Mouse (Mus musculus) embryonic facial prominence, embryonic 13.5 days (tissue): Measurements from ENCODE around the gene Nefh. TPM values are rescaled to one million over a fixed set of nuclear protein-coding genes. Genes with fewer than 3 reads are reported as not detected.

Experiments
- ATAC-seq: fragments of 200-750 bp; cut with Nextera tagmentation; 2 replicates; pipeline ENCODE4 v1.8.0; 2017; ENCODE audit warnings: low read depth; ENCODE audit not compliant: insufficient number of reproducible peaks, insufficient read depth, low FRiP score, low TSS enrichment
- H3K27ac ChIP-seq: fragments of 300-500 bp; sonication (generic); 2 replicates; pipeline ENCODE4 v1.5.1; 2015; ENCODE audit warnings: moderate library complexity, mild to moderate bottlenecking, inconsistent platforms
- H3K27me3 ChIP-seq: fragments of 300-500 bp; sonication (generic); 2 replicates; pipeline ENCODE4 v1.6.1; 2015; ENCODE audit warnings: mild to moderate bottlenecking, inconsistent platforms
- H3K36me3 ChIP-seq: fragments of 300-500 bp; sonication (generic); 2 replicates; pipeline ENCODE4 v1.6.1; 2015; ENCODE audit warnings: mild to moderate bottlenecking, inconsistent platforms
- H3K4me1 ChIP-seq: fragments of 300-500 bp; sonication (generic); 2 replicates; pipeline ENCODE4 v1.6.1; 2015; ENCODE audit warnings: inconsistent platforms
- H3K4me2 ChIP-seq: fragments of 300-500 bp; sonication (generic); 2 replicates; pipeline ENCODE4 v1.6.1; 2015; ENCODE audit warnings: moderate library complexity, mild to moderate bottlenecking, inconsistent platforms
- H3K4me3 ChIP-seq: fragments of 300-500 bp; sonication (generic); 2 replicates; pipeline ENCODE4 v1.5.1; 2015; ENCODE audit warnings: mild to moderate bottlenecking, inconsistent platforms
- H3K9ac ChIP-seq: fragments of 300-500 bp; sonication (generic); 2 replicates; pipeline ENCODE4 v1.6.1; 2015; ENCODE audit warnings: mild to moderate bottlenecking, inconsistent platforms
- H3K9me3 ChIP-seq: fragments of 300-500 bp; sonication (generic); 2 replicates; pipeline ENCODE4 v1.6.1; 2016; ENCODE audit warnings: inconsistent platforms
- WGBS: fragments of 180-500 bp; shearing (Covaris S2); methylation state at CpG from one replicate; pipeline ENCODE4 v1.1.7; 2015; ENCODE audit warnings: mixed read lengths; 5-methylcytosine and 5-hydroxymethylcytosine counted together
- polyA plus RNA-seq: library from polyadenylated mRNA; unstranded; fragments of >200 nt; fragmentation: Nextera tagmentation; extraction: Ambion mirVana; gene quantifications from 2 replicates; pipeline ENCODE4 v1.2.1, GENCODE M21; 2015

The Nefh gene
- polyA plus RNA-seq, 1 experiment from 2014 or later, result 0.14 TPM

GRCm38 (mm10) chr11:4949256-4950044 is 1.6 kb upstream of the Nefh start:
- Histone ChIP-seq H3K9ac (no peak overlapping the region), H3K4me3 (no peak overlapping the region), H3K4me2 (no peak overlapping the region), H3K36me3 (no peaks in the 10 kb centered on the region), H3K27ac (no peak overlapping the region), H3K27me3 (peaks cover 98% of the 10 kb centered on the region), H3K9me3 (no peaks in the 10 kb centered on the region), H3K4me1 (peaks cover 27% of the 10 kb centered on the region)
- 6% methylated on average over 23 of the region's 23 CpGs for WGBS
- ATAC-seq, result no peak

- no peak for ATAC-seq
- peaks cover 98% of the 10 kb centered on the region for H3K27me3 ChIP-seq
- H3K27ac ChIP-seq, result no peak overlapping the region
- no peak overlapping the region for H3K4me2 ChIP-seq
- H3K36me3 ChIP-seq, result no peaks in the 10 kb centered on the region
- WGBS, result 30% methylated on average over 8 of the region's 8 CpGs
- no peak overlapping the region for H3K4me3 ChIP-seq
- no peak overlapping the region for H3K9ac ChIP-seq
- no peaks in the 10 kb centered on the region for H3K9me3 ChIP-seq
- H3K4me1 ChIP-seq, result peaks cover 27% of the 10 kb centered on the region
Observed at GRCm38 (mm10) chr11:4948792-4949191, 928 bp upstream of the Nefh start.

GRCm38 (mm10) chr11:4946947-4947812 is 684 bp downstream of the Nefh start:
- under 1% methylated on average over 120 of the region's 120 CpGs for WGBS
- 0 out of 2 replicates have a peak, but pooled peaks have one; percentile 60 for ATAC-seq
- Histone ChIP-seq H3K4me1 (peaks cover 24% of the 10 kb centered on the region), H3K4me3 (peak overlapping the region; percentile 56), H3K36me3 (no peaks in the 10 kb centered on the region), H3K27me3 (peaks cover 85% of the 10 kb centered on the region), H3K27ac (no peak overlapping the region), H3K4me2 (peak overlapping the region; percentile 97), H3K9ac (no peak overlapping the region), H3K9me3 (no peaks in the 10 kb centered on the region)

GRCm38 (mm10) chr11:4946530-4946929 is 1.3 kb downstream of the Nefh start:
- H3K27me3 ChIP-seq, result peaks cover 79% of the 10 kb centered on the region
- 34% methylated on average over 13 of the region's 13 CpGs for WGBS
- H3K4me2 ChIP-seq, result peak overlapping the region; percentile 97
- H3K4me3 ChIP-seq, result peak overlapping the region; percentile 56
- H3K4me1 ChIP-seq, result peaks cover 24% of the 10 kb centered on the region
- H3K9me3 ChIP-seq, result no peaks in the 10 kb centered on the region
- H3K36me3 ChIP-seq, result no peaks in the 10 kb centered on the region
- ATAC-seq, result no peak
- no peak overlapping the region for H3K9ac ChIP-seq
- no peak overlapping the region for H3K27ac ChIP-seq

GRCm38 (mm10) chr11:4936243-4936642 is 11.6 kb downstream of the Nefh start:
- Histone ChIP-seq H3K9me3 (no peaks in the 10 kb centered on the region), H3K27ac (no peak overlapping the region), H3K4me2 (no peak overlapping the region), H3K4me3 (no peak overlapping the region), H3K4me1 (peaks cover 2% of the 10 kb centered on the region; the same call in 1 of the 2 replicates), H3K27me3 (no peaks in the 10 kb centered on the region), H3K9ac (no peak overlapping the region), H3K36me3 (0 out of 2 replicates have a peak, but pooled peaks cover 4% of the 10 kb centered on the region)
- WGBS, result 80% methylated on average over 5 of the region's 5 CpGs
- no peak for ATAC-seq

GRCm38 (mm10) chr11:4931009-4931601 is 16.8 kb downstream of the Nefh start:
- Histone ChIP-seq H3K9me3 (no peaks in the 10 kb centered on the region), H3K27me3 (no peaks in the 10 kb centered on the region), H3K36me3 (peaks cover 44% of the 10 kb centered on the region), H3K4me2 (no peak overlapping the region), H3K4me3 (no peak overlapping the region), H3K9ac (no peak overlapping the region), H3K27ac (peak overlapping the region; percentile 35; the same call in 1 of the 2 replicates), H3K4me1 (peaks cover 9% of the 10 kb centered on the region; the same call in 1 of the 2 replicates)
- no peak for ATAC-seq
- 69% methylated on average over 1 of the region's 1 CpGs for WGBS

GRCm38 (mm10) chr11:4927224-4927623 is 20.6 kb downstream of the Nefh start:
- no peak overlapping the region for H3K27ac ChIP-seq
- H3K4me2 ChIP-seq, result no peak overlapping the region
- 87% methylated on average over 3 of the region's 3 CpGs for WGBS
- no peaks in the 10 kb centered on the region for H3K9me3 ChIP-seq
- no peak for ATAC-seq
- H3K27me3 ChIP-seq, result no peaks in the 10 kb centered on the region
- H3K9ac ChIP-seq, result peak overlapping the region; percentile 4; the same call in 1 of the 2 replicates
- peaks cover 9% of the 10 kb centered on the region; the same call in 1 of the 2 replicates for H3K4me1 ChIP-seq
- no peak overlapping the region for H3K4me3 ChIP-seq
- H3K36me3 ChIP-seq, result peaks cover 77% of the 10 kb centered on the region

- ATAC-seq, result no peak
- Histone ChIP-seq H3K4me3 (no peak overlapping the region), H3K4me2 (no peak overlapping the region), H3K36me3 (peaks cover 98% of the 10 kb centered on the region), H3K27me3 (no peaks in the 10 kb centered on the region), H3K9ac (no peak overlapping the region), H3K4me1 (no peaks in the 10 kb centered on the region), H3K27ac (no peak overlapping the region), H3K9me3 (no peaks in the 10 kb centered on the region)
- 92% methylated on average over 7 of the region's 7 CpGs for WGBS
Observed at GRCm38 (mm10) chr11:4921751-4922150, 26.1 kb downstream of the Nefh start.

GRCm38 (mm10) chr11:4921281-4921680 is 26.6 kb downstream of the Nefh start:
- no peak overlapping the region for H3K27ac ChIP-seq

GRCm38 (mm10) chr11:4916068-4916467 is 31.8 kb downstream of the Nefh start:
- Histone ChIP-seq H3K4me1 (no peaks in the 10 kb centered on the region), H3K36me3 (peaks cover 95% of the 10 kb centered on the region), H3K9ac (no peak overlapping the region; the same call in 1 of the 2 replicates), H3K27me3 (no peaks in the 10 kb centered on the region), H3K4me3 (no peak overlapping the region), H3K27ac (no peak overlapping the region), H3K9me3 (no peaks in the 10 kb centered on the region), H3K4me2 (no peak overlapping the region)
- no peak for ATAC-seq
- WGBS, result 55% methylated on average over 1 of the region's 1 CpGs

More at GRCm38 (mm10) chr11:4921281-4921680, 26.6 kb downstream of the Nefh start:
- no peaks in the 10 kb centered on the region for H3K4me1 ChIP-seq
- no peaks in the 10 kb centered on the region for H3K27me3 ChIP-seq
- no peaks in the 10 kb centered on the region for H3K9me3 ChIP-seq
- no peak overlapping the region for H3K4me3 ChIP-seq
- no peak for ATAC-seq
- no peak overlapping the region for H3K9ac ChIP-seq
- WGBS, result 73% methylated on average over 2 of the region's 2 CpGs
- no peak overlapping the region for H3K4me2 ChIP-seq
- H3K36me3 ChIP-seq, result peaks cover 97% of the 10 kb centered on the region

- H3K9me3 ChIP-seq, result no peaks in the 10 kb centered on the region
- H3K4me1 ChIP-seq, result no peaks in the 10 kb centered on the region
- ATAC-seq, result no peak
- no peaks in the 10 kb centered on the region for H3K27me3 ChIP-seq
- H3K36me3 ChIP-seq, result peaks cover 65% of the 10 kb centered on the region
- no peak overlapping the region for H3K9ac ChIP-seq
- H3K4me3 ChIP-seq, result no peak overlapping the region
- WGBS, result 86% methylated on average over 6 of the region's 6 CpGs
- H3K4me2 ChIP-seq, result no peak overlapping the region
- H3K27ac ChIP-seq, result no peak overlapping the region
Observed at GRCm38 (mm10) chr11:4906231-4906630, 41.6 kb downstream of the Nefh start.
